Mouse (Mus musculus): ENCODE results near the gene Methig1. TPM values are rescaled to one million over a fixed set of nuclear protein-coding genes. Genes with fewer than 3 reads are reported as not detected.

The Methig1 gene
- polyA plus RNA-seq, 1 experiment from 2014 or later = not detected

DNA sequence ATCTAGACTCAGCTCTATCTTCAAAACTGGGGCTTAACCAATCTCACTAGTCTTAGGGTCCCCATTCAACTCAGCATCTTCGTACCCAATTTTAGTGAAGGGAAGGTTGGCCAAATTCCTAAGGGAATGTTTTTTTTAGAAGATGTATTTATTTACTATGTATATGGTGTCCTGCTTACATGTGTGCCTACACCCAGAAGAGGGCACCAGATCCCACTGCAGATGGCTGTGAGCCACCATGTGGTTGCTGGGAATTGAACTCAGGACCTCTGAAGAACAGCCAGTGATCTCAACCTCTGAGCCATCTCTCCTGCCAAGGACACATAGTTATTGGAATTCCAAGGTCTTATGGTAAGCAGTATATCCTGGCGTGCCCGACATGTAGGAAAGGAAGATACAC, 42.6 kb downstream of the Methig1 start:
- WGBS (ENCODE audit: insufficient replicate concordance) = 98% methylated on average over 3 of the region's 3 CpGs
- no peaks in the 10 kb centered on the region for H3K9me3 ChIP-seq (replicated peaks; ENCODE audit: control insufficient read depth, low read length)
- no peak overlapping the region for H3K9ac ChIP-seq (ENCODE audit: low read depth, low read length)
- H3K27me3 ChIP-seq (ENCODE audit: control insufficient read depth, insufficient read depth, low read length) = no peaks in the 10 kb centered on the region
- peaks cover 6% of the 10 kb centered on the region; the same call in 1 of the 2 replicates for H3K4me1 ChIP-seq (ENCODE audit: control insufficient read depth, insufficient read depth, low read length)
- H3K4me2 ChIP-seq = no peak overlapping the region
- no peak for ATAC-seq (replicated peaks; ENCODE audit: insufficient number of reproducible peaks, low FRiP score, low TSS enrichment)
- no peak overlapping the region for H3K27ac ChIP-seq (ENCODE audit: low read depth, low read length)
- H3K4me3 ChIP-seq (ENCODE audit: low read depth, low read length) = no peak overlapping the region
- peaks cover 22% of the 10 kb centered on the region for H3K36me3 ChIP-seq (ENCODE audit: control insufficient read depth, insufficient read depth, low read length)

DNA sequence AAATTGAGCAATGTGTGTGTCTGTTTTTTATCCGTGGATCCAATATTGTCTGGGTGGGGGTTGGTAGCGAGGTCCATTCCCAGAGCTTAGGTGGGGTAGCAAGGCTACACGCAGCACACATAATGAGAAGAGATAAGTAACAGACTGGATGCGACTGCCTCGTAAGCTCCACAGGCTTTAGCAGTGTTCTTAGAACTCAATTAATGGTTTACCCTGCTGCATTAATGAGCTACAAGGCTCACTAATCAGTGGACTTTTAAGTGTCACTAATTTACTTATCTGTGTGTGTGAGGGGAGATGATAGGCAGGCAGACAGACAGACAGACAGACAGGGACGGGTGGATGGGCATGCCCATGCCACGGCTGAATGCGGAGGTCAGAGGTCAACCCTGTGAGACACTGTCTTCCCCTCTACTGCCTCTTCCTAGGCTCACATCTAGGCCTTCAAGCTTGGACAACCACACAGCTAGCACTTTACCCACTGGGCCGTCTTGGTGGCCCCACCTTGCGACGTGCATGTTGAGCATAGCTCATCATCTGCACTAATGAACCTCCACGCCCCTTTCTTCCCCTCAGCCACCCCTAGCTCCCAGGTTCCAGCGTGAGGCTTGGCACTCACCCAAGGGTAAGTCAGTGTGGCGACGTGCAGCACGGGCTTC, 47.8 kb downstream of the Methig1 start:
- no peaks in the 10 kb centered on the region for H3K27me3 ChIP-seq (ENCODE audit: control insufficient read depth, insufficient read depth, low read length)
- 89% methylated on average over 16 of the region's 16 CpGs for WGBS (ENCODE audit: insufficient replicate concordance)
- no peak overlapping the region for H3K4me3 ChIP-seq (ENCODE audit: low read depth, low read length)
- H3K9ac ChIP-seq (ENCODE audit: low read depth, low read length) = no peak overlapping the region
- H3K27ac ChIP-seq (ENCODE audit: low read depth, low read length) = no peak overlapping the region
- H3K4me1 ChIP-seq (ENCODE audit: control insufficient read depth, insufficient read depth, low read length) = no peaks in the 10 kb centered on the region
- ATAC-seq (replicated peaks; ENCODE audit: insufficient number of reproducible peaks, low FRiP score, low TSS enrichment) = no peak
- H3K36me3 ChIP-seq (ENCODE audit: control insufficient read depth, insufficient read depth, low read length) = peaks cover 33% of the 10 kb centered on the region
- H3K9me3 ChIP-seq (replicated peaks; ENCODE audit: control insufficient read depth, low read length) = no peaks in the 10 kb centered on the region
- no peak overlapping the region for H3K4me2 ChIP-seq

DNA sequence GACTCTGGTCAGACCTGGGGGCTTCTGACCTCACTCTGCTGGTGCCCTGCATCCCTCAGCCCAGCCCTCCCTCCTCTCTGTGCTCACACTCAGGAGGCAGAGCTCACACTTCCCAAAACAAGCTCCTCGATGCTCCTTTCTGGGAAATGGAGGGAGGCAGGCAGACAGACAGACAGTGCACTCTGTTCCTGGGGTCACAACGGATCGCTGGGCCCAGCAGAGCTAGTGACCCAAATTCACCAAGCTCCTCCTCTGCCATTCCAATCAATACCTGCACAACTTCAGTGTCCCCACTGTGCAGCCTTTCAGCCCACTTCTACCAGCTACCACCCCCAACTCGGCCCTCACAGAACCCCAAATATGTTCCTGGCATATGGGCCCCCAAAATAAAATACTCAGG, 48.9 kb downstream of the Methig1 start:
- Histone ChIP-seq H3K4me2 (no peak overlapping the region), H3K4me1 (ENCODE audit: control insufficient read depth, insufficient read depth, low read length) (no peaks in the 10 kb centered on the region), H3K9ac (ENCODE audit: low read depth, low read length) (no peak overlapping the region), H3K27me3 (ENCODE audit: control insufficient read depth, insufficient read depth, low read length) (no peaks in the 10 kb centered on the region), H3K36me3 (ENCODE audit: control insufficient read depth, insufficient read depth, low read length) (peaks cover 29% of the 10 kb centered on the region), H3K27ac (ENCODE audit: low read depth, low read length) (no peak overlapping the region), H3K9me3 (replicated peaks; ENCODE audit: control insufficient read depth, low read length) (no peaks in the 10 kb centered on the region), H3K4me3 (ENCODE audit: low read depth, low read length) (no peak overlapping the region)
- no peak for ATAC-seq (replicated peaks; ENCODE audit: insufficient number of reproducible peaks, low FRiP score, low TSS enrichment)
- WGBS (ENCODE audit: insufficient replicate concordance) = 89% methylated on average over 4 of the region's 4 CpGs

DNA sequence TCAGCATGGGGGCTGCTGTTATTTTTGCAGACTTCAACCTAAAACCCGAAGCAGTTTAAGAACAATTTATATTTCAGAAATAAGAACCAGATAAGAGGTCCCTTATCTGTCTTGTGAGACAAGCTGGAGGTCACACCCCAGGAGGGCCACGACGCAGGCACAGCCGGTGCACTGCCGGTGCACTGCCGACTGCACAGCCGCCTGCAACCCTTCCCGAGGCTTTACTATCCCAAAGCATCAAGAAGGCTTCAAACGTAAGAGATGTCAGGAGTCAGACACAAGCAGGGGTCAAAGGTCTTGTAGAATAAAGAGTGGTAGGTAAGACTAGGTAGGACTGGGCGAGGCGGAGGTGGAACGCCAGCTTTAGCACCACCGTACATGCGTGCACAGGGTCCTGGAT, 49.4 kb downstream of the Methig1 start:
- Histone ChIP-seq H3K4me1 (ENCODE audit: control insufficient read depth, insufficient read depth, low read length) (no peaks in the 10 kb centered on the region), H3K9me3 (replicated peaks; ENCODE audit: control insufficient read depth, low read length) (no peaks in the 10 kb centered on the region), H3K9ac (ENCODE audit: low read depth, low read length) (no peak overlapping the region), H3K27ac (ENCODE audit: low read depth, low read length) (no peak overlapping the region), H3K36me3 (ENCODE audit: control insufficient read depth, insufficient read depth, low read length) (peaks cover 27% of the 10 kb centered on the region), H3K27me3 (ENCODE audit: control insufficient read depth, insufficient read depth, low read length) (no peaks in the 10 kb centered on the region), H3K4me3 (ENCODE audit: low read depth, low read length) (no peak overlapping the region), H3K4me2 (no peak overlapping the region)
- 83% methylated on average over 14 of the region's 14 CpGs for WGBS (ENCODE audit: insufficient replicate concordance)
- no peak for ATAC-seq (replicated peaks; ENCODE audit: insufficient number of reproducible peaks, low FRiP score, low TSS enrichment)

DNA sequence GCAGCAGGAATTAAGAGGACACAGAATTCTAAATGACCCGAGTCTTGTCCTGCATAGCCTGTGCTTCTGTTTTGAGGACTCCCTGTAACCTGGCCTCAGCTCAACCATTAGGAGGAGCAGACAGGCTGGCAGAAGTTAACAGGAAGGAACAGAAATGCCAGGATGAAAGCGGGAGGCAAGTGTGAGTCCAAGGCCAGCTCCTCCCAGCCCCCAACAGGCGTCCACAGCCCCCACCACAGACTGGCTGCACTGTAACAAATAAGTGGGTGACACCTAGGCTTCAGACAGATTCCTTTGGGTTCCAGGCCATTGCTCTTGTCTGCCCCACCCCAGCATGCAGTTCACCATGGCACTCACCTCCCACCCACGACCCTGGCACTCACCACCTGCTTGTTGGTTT, 49.8 kb downstream of the Methig1 start:
- WGBS (ENCODE audit: insufficient replicate concordance) = 80% methylated on average over 4 of the region's 4 CpGs
- Histone ChIP-seq H3K4me3 (ENCODE audit: low read depth, low read length) (no peak overlapping the region), H3K4me2 (no peak overlapping the region), H3K27me3 (ENCODE audit: control insufficient read depth, insufficient read depth, low read length) (no peaks in the 10 kb centered on the region), H3K9me3 (replicated peaks; ENCODE audit: control insufficient read depth, low read length) (no peaks in the 10 kb centered on the region), H3K27ac (ENCODE audit: low read depth, low read length) (no peak overlapping the region), H3K9ac (ENCODE audit: low read depth, low read length) (no peak overlapping the region), H3K36me3 (ENCODE audit: control insufficient read depth, insufficient read depth, low read length) (peaks cover 23% of the 10 kb centered on the region), H3K4me1 (ENCODE audit: control insufficient read depth, insufficient read depth, low read length) (no peaks in the 10 kb centered on the region)
- ATAC-seq (replicated peaks; ENCODE audit: insufficient number of reproducible peaks, low FRiP score, low TSS enrichment) = no peak

DNA sequence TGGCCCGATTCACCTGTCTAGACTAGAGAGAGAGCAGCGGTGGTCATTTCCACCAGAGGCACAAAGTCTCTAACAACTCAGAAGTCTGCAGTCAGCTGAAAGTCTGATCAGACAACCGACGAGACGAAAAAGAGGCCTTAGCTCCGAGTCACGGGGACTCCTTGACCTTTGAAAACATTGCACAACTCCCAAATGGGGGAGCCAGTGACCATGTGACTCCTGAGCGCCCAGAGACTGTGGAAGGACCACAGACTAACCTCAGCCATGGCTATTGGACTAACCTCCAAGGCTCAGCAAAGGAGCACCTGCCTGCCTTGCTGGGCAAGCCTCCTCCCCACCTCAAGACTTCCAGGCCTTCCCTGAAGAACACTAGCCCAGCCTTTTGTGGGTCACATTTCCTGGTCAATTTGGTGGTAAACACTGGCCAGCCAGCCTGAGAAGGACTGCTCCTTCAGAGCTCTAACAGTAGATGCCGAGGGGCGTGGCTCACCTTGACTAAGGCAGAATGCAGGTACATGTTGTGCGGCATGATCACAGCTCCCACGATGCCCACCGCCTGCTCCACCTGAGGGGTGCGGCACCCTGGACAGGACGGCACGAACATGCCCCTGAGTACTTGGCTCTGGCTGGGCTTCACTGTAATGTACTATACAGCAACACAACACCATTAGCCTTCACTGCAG, 50.5 kb downstream of the Methig1 start:
- Histone ChIP-seq H3K9ac (ENCODE audit: low read depth, low read length) (no peak overlapping the region), H3K4me3 (ENCODE audit: low read depth, low read length) (no peak overlapping the region), H3K9me3 (replicated peaks; ENCODE audit: control insufficient read depth, low read length) (no peaks in the 10 kb centered on the region), H3K4me1 (ENCODE audit: control insufficient read depth, insufficient read depth, low read length) (no peaks in the 10 kb centered on the region), H3K27ac (ENCODE audit: low read depth, low read length) (no peak overlapping the region), H3K36me3 (ENCODE audit: control insufficient read depth, insufficient read depth, low read length) (peaks cover 27% of the 10 kb centered on the region), H3K4me2 (no peak overlapping the region), H3K27me3 (ENCODE audit: control insufficient read depth, insufficient read depth, low read length) (no peaks in the 10 kb centered on the region)
- WGBS (ENCODE audit: insufficient replicate concordance) = 91% methylated on average over 16 of the region's 16 CpGs
- ATAC-seq (replicated peaks; ENCODE audit: insufficient number of reproducible peaks, low FRiP score, low TSS enrichment) = no peak

DNA sequence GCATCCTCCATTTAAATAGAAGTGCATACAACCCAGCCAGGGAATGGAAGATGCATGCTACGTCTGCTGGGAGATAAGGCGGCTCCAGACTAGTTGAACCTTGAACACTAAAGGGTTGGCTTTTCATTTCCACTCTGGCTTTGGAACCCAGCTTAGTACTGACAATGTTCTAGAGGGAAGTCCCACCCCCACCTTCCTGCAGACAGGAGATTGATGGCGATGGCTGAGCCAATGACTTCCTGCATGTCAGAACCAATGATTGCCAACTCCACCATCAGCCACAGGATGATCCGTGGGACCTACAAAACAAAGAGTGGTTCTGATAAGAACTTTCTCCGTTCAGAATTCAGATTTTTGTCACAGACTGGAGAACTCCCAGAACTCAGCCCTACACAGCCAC, 53.1 kb downstream of the Methig1 start:
- H3K27ac ChIP-seq (ENCODE audit: low read depth, low read length) = no peak overlapping the region
- peaks cover 13% of the 10 kb centered on the region for H3K36me3 ChIP-seq (ENCODE audit: control insufficient read depth, insufficient read depth, low read length)
- H3K4me3 ChIP-seq (ENCODE audit: low read depth, low read length) = no peak overlapping the region
- ATAC-seq (replicated peaks; ENCODE audit: insufficient number of reproducible peaks, low FRiP score, low TSS enrichment) = no peak
- WGBS (ENCODE audit: insufficient replicate concordance) = 51% methylated on average over 5 of the region's 5 CpGs
- H3K4me1 ChIP-seq (ENCODE audit: control insufficient read depth, insufficient read depth, low read length) = no peaks in the 10 kb centered on the region
- no peak overlapping the region for H3K4me2 ChIP-seq
- no peaks in the 10 kb centered on the region for H3K9me3 ChIP-seq (replicated peaks; ENCODE audit: control insufficient read depth, low read length)
- no peaks in the 10 kb centered on the region for H3K27me3 ChIP-seq (ENCODE audit: control insufficient read depth, insufficient read depth, low read length)
- no peak overlapping the region for H3K9ac ChIP-seq (ENCODE audit: low read depth, low read length)

DNA sequence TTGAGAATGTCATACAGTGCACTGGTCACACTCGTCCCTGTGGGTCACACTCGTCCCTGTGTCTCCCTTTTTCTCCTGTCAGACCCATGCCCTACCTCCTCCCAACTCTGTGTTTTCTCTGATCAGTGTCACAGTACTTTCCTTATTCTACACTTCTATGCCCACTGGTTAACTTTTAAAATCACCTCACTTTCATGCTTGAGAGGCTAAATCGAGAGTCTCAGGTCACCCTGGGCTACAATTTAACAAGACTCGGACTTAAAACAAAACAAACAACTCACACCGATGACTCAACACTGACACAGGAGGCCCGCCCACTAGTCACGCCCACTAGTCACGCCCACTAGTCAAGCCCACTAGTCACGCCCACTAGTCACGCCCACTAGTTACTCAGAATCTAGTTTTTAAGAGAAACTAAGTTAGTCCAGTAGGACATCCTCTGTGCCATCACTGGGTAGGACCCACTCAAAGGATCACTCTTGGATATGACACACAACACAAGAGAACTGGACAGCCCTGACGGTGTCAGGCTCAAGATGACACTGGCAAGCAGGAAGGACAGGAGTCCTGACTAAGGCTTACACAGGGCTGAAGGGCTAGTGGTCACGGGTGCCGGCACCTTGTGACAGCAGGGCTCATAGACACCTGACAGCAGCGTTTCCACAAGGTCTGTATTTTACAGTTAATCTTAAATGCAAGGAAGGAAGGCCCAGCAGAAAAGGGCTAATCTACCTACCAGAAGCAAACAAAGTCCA, 58.1 kb downstream of the Methig1 start:
- H3K4me3 ChIP-seq (ENCODE audit: low read depth, low read length) = no peak overlapping the region
- H3K9me3 ChIP-seq (replicated peaks; ENCODE audit: control insufficient read depth, low read length) = no peaks in the 10 kb centered on the region
- H3K4me2 ChIP-seq = no peak overlapping the region
- H3K27ac ChIP-seq (ENCODE audit: low read depth, low read length) = no peak overlapping the region
- H3K4me1 ChIP-seq (ENCODE audit: control insufficient read depth, insufficient read depth, low read length) = 0 out of 2 replicates have a peak, but pooled peaks cover 4% of the 10 kb centered on the region
- WGBS (ENCODE audit: insufficient replicate concordance) = 55% methylated on average over 14 of the region's 14 CpGs
- no peak overlapping the region for H3K9ac ChIP-seq (ENCODE audit: low read depth, low read length)
- ATAC-seq (replicated peaks; ENCODE audit: insufficient number of reproducible peaks, low FRiP score, low TSS enrichment) = peak; percentile 76
- H3K27me3 ChIP-seq (ENCODE audit: control insufficient read depth, insufficient read depth, low read length) = no peaks in the 10 kb centered on the region
- peaks cover 5% of the 10 kb centered on the region; the same call in 1 of the 2 replicates for H3K36me3 ChIP-seq (ENCODE audit: control insufficient read depth, insufficient read depth, low read length)
